In genomic region chr9:57522861-57523246, GRCm38 (mm10) we compare ENCODE assay signal across 9 mouse cellular contexts. TPM values are rescaled to one million over a fixed set of nuclear protein-coding genes. Genes with fewer than 3 reads are reported as not detected.
DNase-seq lines count a peak whose midpoint lies in the region; ATAC-seq and TF ChIP-seq lines count a peak whose summit lies in the region.
"Had no signal": no experiment of that assay in that cellular context is flagged by ENCODE, and none has a peak within 500 bp of the region (broad histone marks: within the 10 kb centered on the region; RNA-seq: fewer than 3 reads in every experiment).

No protein-coding gene starts in this region.

- WGBS in embryonic facial prominence, embryonic 12.5 days: 77% methylated on average over 4 of the region's 4 CpGs
- WGBS in limb, embryonic 10.5 days: 82% methylated on average over 4 of the region's 4 CpGs
- WGBS in neural tube, embryonic 15.5 days: 87% methylated on average over 4 of the region's 4 CpGs

- H3K4me1 ChIP-seq in embryonic facial prominence, embryonic 12.5 days: peaks cover 14% of the 10 kb centered on the region
- peaks cover 16% of the 10 kb centered on the region for H3K4me1 ChIP-seq in limb, embryonic 10.5 days
- peaks cover 43% of the 10 kb centered on the region for H3K4me1 ChIP-seq in neural tube, embryonic 15.5 days

- no peaks in the 10 kb centered on the region for H3K36me3 ChIP-seq in embryonic facial prominence, embryonic 12.5 days
- 0 out of 2 replicates have a peak, but pooled peaks cover 3% of the 10 kb centered on the region for H3K36me3 ChIP-seq in limb, embryonic 10.5 days
- no peaks in the 10 kb centered on the region for H3K36me3 ChIP-seq in neural tube, embryonic 15.5 days

- H3K9me3 ChIP-seq in embryonic facial prominence, embryonic 12.5 days: no peaks in the 10 kb centered on the region
- H3K9me3 ChIP-seq in limb, embryonic 10.5 days (replicated peaks): no peaks in the 10 kb centered on the region
- H3K9me3 ChIP-seq in neural tube, embryonic 15.5 days (replicated peaks): no peaks in the 10 kb centered on the region

- no peak for DNase-seq in left cerebral cortex, adult 2 months (ENCODE audit: extremely low spot score in 1 of 2, low spot score in 2 of 2)
- no peak for DNase-seq in left cerebral cortex, postnatal 25 days (ENCODE audit: low spot score in 2 of 2)
- DNase-seq in limb, embryonic 10.5 days (ENCODE audit: low spot score): no peak
- DNase-seq in thymus, postnatal 25 days: no peak
- DNase-seq in spleen, adult 18-20 months: no peak
- DNase-seq: adrenal gland, adult 2 months had no signal

- TF ChIP-seq CTCF in left cerebral cortex, adult 2 months (IDR thresholded peaks at IDR 0.05): no peak

- H3K27me3 ChIP-seq in embryonic facial prominence, embryonic 12.5 days: no peaks in the 10 kb centered on the region
- H3K27me3 ChIP-seq in limb, embryonic 10.5 days (ENCODE audit: low read depth, poor library complexity, severe bottlenecking): no peaks in the 10 kb centered on the region
- H3K27me3 ChIP-seq in neural tube, embryonic 15.5 days (replicated peaks): no peaks in the 10 kb centered on the region

- intact Hi-C loops in left cerebral cortex, adult 2 months (cut with DNase I): loop anchor here (5.0 kb wide), 2 partner anchors 134 to 451 kb away; partner anchors contain the start of gene Sin3a
- intact Hi-C loops in left cerebral cortex, postnatal 25 days (cut with DNase I): loop anchor here (5.0 kb wide), 3 partner anchors 56 to 451 kb away; partner anchors contain the start of genes Scamp5 and Sin3a

- H3K9ac ChIP-seq in embryonic facial prominence, embryonic 12.5 days: peak overlapping the region; percentile 97; the same call in 1 of the 2 replicates
- 0 out of 2 replicates have a peak overlapping the region, but pooled peaks have one; percentile 96 for H3K9ac ChIP-seq in neural tube, embryonic 15.5 days (replicated peaks)

- H3K27ac ChIP-seq in left cerebral cortex, adult 2 months: no peak overlapping the region
- H3K27ac ChIP-seq in embryonic facial prominence, embryonic 12.5 days: no peak overlapping the region
- no peak overlapping the region for H3K27ac ChIP-seq in limb, embryonic 10.5 days
- H3K27ac ChIP-seq in neural tube, embryonic 15.5 days (replicated peaks): no peak overlapping the region

- H3K4me2 ChIP-seq in embryonic facial prominence, embryonic 12.5 days (replicated peaks): peak overlapping the region; percentile 85
- H3K4me2 ChIP-seq in neural tube, embryonic 15.5 days: peak overlapping the region; percentile 75

- peak overlapping the region; percentile 81 for H3K4me3 ChIP-seq in left cerebral cortex, adult 2 months
- no peak overlapping the region for H3K4me3 ChIP-seq in embryonic facial prominence, embryonic 12.5 days
- peak overlapping the region; percentile 72 for H3K4me3 ChIP-seq in limb, embryonic 10.5 days
- peak overlapping the region; percentile 95; the same call in 1 of the 2 replicates for H3K4me3 ChIP-seq in neural tube, embryonic 15.5 days (replicated peaks)

- ATAC-seq in embryonic facial prominence, embryonic 12.5 days (ENCODE audit: insufficient number of reproducible peaks, insufficient read depth, low FRiP score, low TSS enrichment): no peak
- ATAC-seq in neural tube, embryonic 15.5 days (ENCODE audit: low FRiP score): no peak
- no peak for ATAC-seq in inflammation-experienced regulatory T-cells, adult 6 months

RNA-seq across cellular contexts. Expression of gene Cox5a, which starts 1.8 kb away (rescaled TPM):
- 100 to 1,000 TPM; 374 to 440 TPM for total RNA-seq in left cerebral cortex, adult 2 months (2021)
- 100 to 1,000 TPM; 423 to 447 TPM for total RNA-seq in left cerebral cortex, postnatal 25 days (2021)
- 531 and 547 TPM in 2 replicates for polyA plus RNA-seq in embryonic facial prominence, embryonic 12.5 days (2016; fragmentation: Nextera tagmentation; extraction: Ambion mirVana)
- polyA plus RNA-seq in limb, embryonic 10.5 days (2016; fragmentation: Nextera tagmentation; extraction: Ambion mirVana): 635 and 703 TPM in 2 replicates
- 949 and 1,085 TPM in 2 replicates for polyA plus RNA-seq in neural tube, embryonic 15.5 days (2015; fragmentation: Nextera tagmentation; extraction: Ambion mirVana)
- polyA plus RNA-seq in inflammation-experienced regulatory T-cells, adult 6 months (2017; shearing (Covaris generic)): 100 to 1,000 TPM; 223 to 469 (median 223) TPM

RNA-seq across cellular contexts. Expression of gene Fam219b, which starts 14.5 kb away (rescaled TPM):
- 10 to 100 TPM; 18.1 to 21.6 TPM for total RNA-seq in left cerebral cortex, adult 2 months (2021)
- 10 to 100 TPM; 20.6 to 23.5 TPM for total RNA-seq in left cerebral cortex, postnatal 25 days (2021)
- 23.1 and 24.0 TPM in 2 replicates for polyA plus RNA-seq in embryonic facial prominence, embryonic 12.5 days (2016; fragmentation: Nextera tagmentation; extraction: Ambion mirVana)
- polyA plus RNA-seq in limb, embryonic 10.5 days (2016; fragmentation: Nextera tagmentation; extraction: Ambion mirVana): 17.7 and 18.3 TPM in 2 replicates
- 22.3 and 23.8 TPM in 2 replicates for polyA plus RNA-seq in neural tube, embryonic 15.5 days (2015; fragmentation: Nextera tagmentation; extraction: Ambion mirVana)
- 10 to 100 TPM; 19.6 to 40.2 (median 32.7) TPM for polyA plus RNA-seq in inflammation-experienced regulatory T-cells, adult 6 months (2017; shearing (Covaris generic))

RNA-seq across cellular contexts. Expression of gene Rpp25, which starts 19.0 kb away (rescaled TPM):
- total RNA-seq in left cerebral cortex, adult 2 months (2021): 10 to 100 TPM; 16.9 to 18.5 TPM
- 10 to 100 TPM; 15.6 to 16.1 TPM for total RNA-seq in left cerebral cortex, postnatal 25 days (2021)
- polyA plus RNA-seq in embryonic facial prominence, embryonic 12.5 days (2016; fragmentation: Nextera tagmentation; extraction: Ambion mirVana): 0.89 and 1.6 TPM in 2 replicates
- 0.55 and 1.2 TPM in 2 replicates for polyA plus RNA-seq in limb, embryonic 10.5 days (2016; fragmentation: Nextera tagmentation; extraction: Ambion mirVana)
- 17.4 and 23.5 TPM in 2 replicates for polyA plus RNA-seq in neural tube, embryonic 15.5 days (2015; fragmentation: Nextera tagmentation; extraction: Ambion mirVana)
- not detected for polyA plus RNA-seq in inflammation-experienced regulatory T-cells, adult 6 months (2017; shearing (Covaris generic))

RNA-seq across cellular contexts. Expression of gene Mpi, which starts 29.7 kb away (rescaled TPM):
- 10 to 100 TPM; 63.4 to 76.9 TPM for total RNA-seq in left cerebral cortex, adult 2 months (2021)
- total RNA-seq in left cerebral cortex, postnatal 25 days (2021): 10 to 100 TPM; 68.9 to 74.9 TPM
- polyA plus RNA-seq in embryonic facial prominence, embryonic 12.5 days (2016; fragmentation: Nextera tagmentation; extraction: Ambion mirVana): 55.5 and 57.8 TPM in 2 replicates
- 60.0 and 61.3 TPM in 2 replicates for polyA plus RNA-seq in limb, embryonic 10.5 days (2016; fragmentation: Nextera tagmentation; extraction: Ambion mirVana)
- 75.8 and 81.7 TPM in 2 replicates for polyA plus RNA-seq in neural tube, embryonic 15.5 days (2015; fragmentation: Nextera tagmentation; extraction: Ambion mirVana)
- 10 to 100 TPM; 14.3 to 16.0 (median 14.7) TPM for polyA plus RNA-seq in inflammation-experienced regulatory T-cells, adult 6 months (2017; shearing (Covaris generic))

RNA-seq across cellular contexts. Expression of gene Scamp2, which starts 37.9 kb away (rescaled TPM):
- 10 to 100 TPM; 19.8 to 22.3 TPM for total RNA-seq in left cerebral cortex, adult 2 months (2021)
- total RNA-seq in left cerebral cortex, postnatal 25 days (2021): 10 to 100 TPM; 22.5 to 25.6 TPM
- 53.5 and 56.2 TPM in 2 replicates for polyA plus RNA-seq in embryonic facial prominence, embryonic 12.5 days (2016; fragmentation: Nextera tagmentation; extraction: Ambion mirVana)
- 37.4 and 41.9 TPM in 2 replicates for polyA plus RNA-seq in limb, embryonic 10.5 days (2016; fragmentation: Nextera tagmentation; extraction: Ambion mirVana)
- 43.5 and 48.5 TPM in 2 replicates for polyA plus RNA-seq in neural tube, embryonic 15.5 days (2015; fragmentation: Nextera tagmentation; extraction: Ambion mirVana)
- polyA plus RNA-seq in inflammation-experienced regulatory T-cells, adult 6 months (2017; shearing (Covaris generic)): 10 to 100 TPM; 81.3 to 95.1 (median 84.9) TPM
